Mouse (Mus musculus) kidney, adult 9 months (tissue): ENCODE results near the gene G6pc3.
"Not testable (repeated sequence)": the region's sequence is repeated elsewhere in the genome, so short reads cannot be mapped to it uniquely, and the experiment has no call there.

ENCODE experiments used
- DNase-seq: peaks from one replicate; pipeline ENCODE4 v3.0.0; 2022

Gene G6pc3

GRCm38 (mm10) chr11:102189461-102190436 is at the start of gene G6pc3:
Gene G6pc3, plus strand, starts transcription at chr11:102189620.
- peak; percentile 97 for DNase-seq

GRCm38 (mm10) chr11:102140508-102140907 is 48.9 kb upstream of the G6pc3 start:
- DNase-seq = peak; percentile 77

GRCm38 (mm10) chr11:102142355-102142754 is 47.1 kb upstream of the G6pc3 start:
- DNase-seq = peak; percentile 57

DNA sequence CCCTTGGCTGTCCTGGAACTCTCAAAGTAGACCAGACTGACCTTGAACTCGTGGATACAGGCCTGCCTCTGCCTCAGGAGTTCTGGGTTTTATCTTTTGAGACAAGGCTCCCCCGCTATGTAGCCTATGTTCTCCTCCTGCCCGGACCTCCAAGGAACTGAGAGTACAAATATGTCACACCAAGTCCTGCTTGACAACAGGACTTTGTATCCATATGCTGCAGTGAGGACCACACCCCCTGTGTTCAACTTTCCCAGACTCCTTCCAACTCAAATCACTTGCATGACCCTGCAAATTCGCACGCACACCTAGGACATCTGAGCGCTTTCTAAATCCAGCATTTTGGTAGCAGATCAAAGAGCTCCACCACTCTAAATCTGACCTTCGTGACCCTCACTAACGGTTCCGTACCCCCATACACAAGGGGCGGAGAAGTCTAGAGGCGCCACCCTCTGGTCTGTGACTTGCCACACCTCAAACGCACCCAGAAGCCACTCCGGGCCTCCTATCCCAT is 44.4 kb upstream of the G6pc3 start:
- no peak for DNase-seq

DNA sequence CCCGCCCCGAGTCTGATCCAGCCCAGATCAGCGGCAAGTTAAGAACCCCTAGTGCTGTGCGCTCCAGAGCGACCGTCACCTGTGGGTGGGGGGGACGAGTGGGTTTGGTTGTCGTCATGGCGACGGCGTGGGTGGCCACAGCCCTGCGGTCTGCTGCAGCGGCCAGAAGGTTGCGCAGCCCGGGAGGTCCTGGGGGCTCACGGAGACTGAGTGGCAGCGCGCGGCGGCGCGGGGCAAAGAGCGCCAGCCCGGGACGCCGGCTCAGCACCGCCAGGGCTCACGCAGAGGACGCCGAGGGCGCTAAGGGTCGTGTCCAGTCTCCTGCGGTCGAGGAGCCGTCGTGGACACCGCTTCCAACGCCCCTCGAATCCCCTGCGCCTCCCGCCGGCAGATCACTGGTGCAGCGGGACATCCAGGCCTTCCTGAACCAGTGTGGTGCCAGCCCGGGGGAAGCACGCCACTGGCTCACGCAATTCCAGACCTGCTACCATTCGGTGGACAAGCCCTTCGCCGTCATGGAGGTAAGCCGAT is 43.9 kb upstream of the G6pc3 start, which contains the start of gene Nags:
TSS of gene Nags (plus strand) at position 43 of the 531 bp plus-strand sequence.
- no peak for DNase-seq

GRCm38 (mm10) chr11:102146005-102146404 is 43.4 kb upstream of the G6pc3 start:
- DNase-seq = peak; percentile 40

GRCm38 (mm10) chr11:102146531-102146930 is 42.9 kb upstream of the G6pc3 start:
- DNase-seq = no peak

DNA sequence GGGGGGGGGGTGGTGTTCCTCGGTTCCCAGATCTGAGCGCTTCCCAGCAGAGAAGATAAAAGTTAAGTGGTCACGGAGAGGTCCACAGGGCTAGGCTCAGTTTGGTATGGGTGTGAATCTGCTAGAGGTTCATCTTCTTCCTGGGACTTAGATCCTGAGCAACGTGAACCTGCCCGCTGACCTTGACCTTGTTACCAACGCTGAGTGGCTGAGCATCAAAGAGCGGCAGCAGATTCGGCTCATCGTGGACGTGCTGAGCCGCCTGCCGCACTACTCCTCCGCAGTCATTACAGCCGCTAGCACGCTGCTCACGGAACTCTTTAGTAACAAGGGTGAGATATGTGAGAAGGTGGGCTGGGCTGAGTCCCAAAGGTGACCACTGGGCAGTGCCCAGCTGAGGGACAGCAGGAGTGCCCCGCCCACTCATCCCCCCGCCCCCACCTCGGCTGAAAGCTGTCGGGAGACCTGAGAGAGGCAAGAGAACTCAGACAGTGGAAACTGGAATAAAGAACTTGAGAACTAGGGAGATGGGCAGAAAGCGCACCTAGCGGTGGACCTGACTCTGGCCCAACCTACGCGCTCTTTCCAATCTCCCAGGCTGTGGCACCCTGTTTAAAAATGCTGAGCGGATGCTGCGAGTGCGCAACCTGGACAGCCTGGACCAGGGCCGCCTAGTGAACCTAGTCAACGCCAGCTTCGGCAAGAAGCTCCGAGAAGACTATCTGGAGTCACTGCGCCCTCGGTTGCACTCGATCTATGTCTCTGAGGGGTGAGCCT is 42.0 kb upstream of the G6pc3 start:
- no peak for DNase-seq

DNA sequence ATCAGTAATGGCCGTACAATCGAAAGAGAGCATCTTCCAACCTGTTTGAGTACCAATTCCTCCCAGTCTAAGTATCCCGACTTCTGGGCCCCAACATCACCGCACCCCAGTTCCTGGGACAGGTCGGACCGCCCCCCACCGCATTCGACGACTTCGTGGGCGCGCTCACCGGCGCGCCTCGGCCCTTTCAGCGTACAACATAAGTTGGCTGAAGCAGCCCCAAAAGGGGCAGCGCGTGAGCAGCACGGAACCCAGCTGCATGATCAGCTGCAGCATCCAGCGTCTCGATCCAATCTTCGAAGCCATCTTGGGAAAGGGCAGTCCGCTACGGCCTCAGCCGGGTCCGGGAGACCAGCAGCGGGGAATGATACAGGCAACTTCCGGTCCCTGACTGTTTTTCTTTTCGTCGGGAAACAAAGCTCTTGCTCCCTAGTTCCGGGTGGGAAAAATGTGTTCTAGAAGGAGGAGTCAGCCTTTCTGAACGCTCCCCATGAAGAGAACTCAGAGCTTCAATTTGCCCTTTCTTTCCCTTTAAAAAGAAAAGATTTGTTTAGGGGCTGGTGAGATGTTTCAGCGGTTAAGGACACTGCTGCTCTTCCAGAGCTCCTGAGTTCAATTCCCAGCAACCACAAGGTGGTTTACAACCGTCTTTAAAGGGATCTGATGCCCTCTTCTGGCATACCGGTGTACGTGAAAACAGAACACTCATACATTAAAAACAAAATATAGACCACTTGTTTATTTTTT is 33.2 kb upstream of the G6pc3 start, which contains the start of gene Tmem101:
TSS of gene Tmem101 (minus strand) at position 366 of the 747 bp plus-strand sequence.
- DNase-seq = peak; percentile 94

- DNase-seq = no peak
Measured at GRCm38 (mm10) chr11:102156786-102157089, 32.7 kb upstream of the G6pc3 start.

DNA sequence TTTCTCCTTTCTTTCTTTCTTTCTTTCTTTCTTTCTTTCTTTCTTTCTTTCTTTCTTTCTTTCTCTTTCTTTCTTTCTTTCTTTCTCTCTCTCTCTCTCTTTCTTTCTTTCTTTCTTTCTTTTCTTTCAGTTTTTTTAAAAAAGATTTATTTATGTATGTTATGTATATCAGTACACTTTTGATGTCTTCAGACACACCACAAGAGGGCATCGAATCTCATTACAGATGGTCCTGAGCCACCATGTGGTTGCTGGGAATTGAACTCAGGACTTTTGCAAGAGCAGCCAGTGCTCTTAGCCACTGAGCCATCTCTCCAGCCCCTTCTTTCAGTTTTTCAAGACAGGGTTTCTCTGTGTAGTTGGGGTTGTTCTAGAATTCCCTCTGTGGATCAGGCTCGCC is 31.4 kb upstream of the G6pc3 start:
- not testable (repeated sequence) for DNase-seq

- DNase-seq = no peak
Measured at GRCm38 (mm10) chr11:102159781-102160180, 29.6 kb upstream of the G6pc3 start.

DNA sequence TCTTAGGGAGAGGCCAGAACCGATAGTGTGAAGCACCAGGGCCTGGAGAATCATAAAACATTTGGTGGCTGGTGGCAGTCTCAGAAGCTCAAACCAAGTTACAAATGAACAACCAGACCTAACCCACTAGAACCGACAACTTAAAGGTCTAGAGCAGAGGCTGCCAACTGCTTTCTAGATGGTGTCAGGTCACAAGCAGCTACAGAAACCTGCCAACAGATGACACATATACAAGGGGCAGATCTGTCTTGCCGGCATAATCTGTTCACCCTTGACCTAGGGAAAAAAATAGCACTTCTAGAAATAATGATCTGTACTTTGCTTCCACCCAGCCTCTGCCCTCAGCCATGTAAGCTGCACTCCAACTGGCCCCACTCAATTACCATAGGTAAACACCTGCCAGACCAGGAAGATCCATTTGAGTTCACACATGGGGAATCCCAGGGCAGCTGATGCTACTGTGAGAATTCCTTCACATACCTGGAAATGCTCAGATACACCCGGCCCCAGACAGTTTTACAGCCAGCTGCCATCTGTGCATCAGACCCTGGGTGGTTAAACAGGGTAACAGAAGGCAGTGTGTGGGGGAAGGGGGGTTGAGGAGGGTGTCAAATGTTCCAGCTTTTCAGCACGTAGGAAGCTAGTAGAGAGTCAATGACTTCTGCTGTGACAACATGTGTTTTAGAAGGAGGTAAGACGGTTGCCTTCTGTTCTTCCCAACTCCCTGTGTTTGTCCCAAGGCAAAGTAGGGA is 23.3 kb upstream of the G6pc3 start:
- DNase-seq = no peak

GRCm38 (mm10) chr11:102167539-102167938 is 21.9 kb upstream of the G6pc3 start:
- DNase-seq = no peak

- no peak for DNase-seq
Measured at GRCm38 (mm10) chr11:102168689-102169088, 20.7 kb upstream of the G6pc3 start.

DNA sequence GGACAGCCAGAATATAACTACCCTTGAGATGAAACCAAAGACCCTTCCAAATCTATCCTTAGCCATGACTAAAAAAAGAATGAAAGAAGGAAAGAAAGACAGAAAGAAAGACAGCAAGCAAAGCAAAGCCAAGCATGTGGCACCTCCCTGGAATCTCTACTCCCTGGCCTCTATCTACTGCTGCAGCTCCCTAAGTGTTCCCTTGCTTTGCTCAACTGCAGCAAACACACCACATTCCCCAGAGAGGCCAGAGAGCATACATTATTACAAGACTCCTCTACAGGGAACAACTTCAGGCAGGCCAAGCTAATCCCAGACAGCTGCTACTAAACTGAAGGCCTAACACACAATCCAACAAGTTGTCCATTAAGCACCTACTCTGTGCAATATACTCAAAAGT is 9.6 kb upstream of the G6pc3 start:
- no peak for DNase-seq

DNA sequence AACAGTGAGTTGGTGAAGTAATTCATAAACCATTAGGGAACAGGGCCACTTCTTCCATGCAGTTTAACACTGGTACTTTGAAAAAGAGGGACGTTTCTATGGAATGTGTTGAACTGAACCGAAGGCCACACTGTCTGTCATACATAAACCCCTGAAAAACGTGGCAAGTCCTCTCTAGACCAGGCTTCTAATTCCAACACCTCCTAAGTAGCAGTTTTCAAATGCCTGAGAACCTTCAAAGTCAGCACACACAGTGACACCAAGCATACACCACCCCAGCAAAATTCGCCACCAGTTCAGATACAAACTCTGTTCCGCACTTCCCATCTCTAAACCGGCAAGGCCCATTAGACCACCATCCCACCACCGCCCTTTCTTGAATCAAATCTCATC is 5.2 kb upstream of the G6pc3 start:
- no peak for DNase-seq

DNA sequence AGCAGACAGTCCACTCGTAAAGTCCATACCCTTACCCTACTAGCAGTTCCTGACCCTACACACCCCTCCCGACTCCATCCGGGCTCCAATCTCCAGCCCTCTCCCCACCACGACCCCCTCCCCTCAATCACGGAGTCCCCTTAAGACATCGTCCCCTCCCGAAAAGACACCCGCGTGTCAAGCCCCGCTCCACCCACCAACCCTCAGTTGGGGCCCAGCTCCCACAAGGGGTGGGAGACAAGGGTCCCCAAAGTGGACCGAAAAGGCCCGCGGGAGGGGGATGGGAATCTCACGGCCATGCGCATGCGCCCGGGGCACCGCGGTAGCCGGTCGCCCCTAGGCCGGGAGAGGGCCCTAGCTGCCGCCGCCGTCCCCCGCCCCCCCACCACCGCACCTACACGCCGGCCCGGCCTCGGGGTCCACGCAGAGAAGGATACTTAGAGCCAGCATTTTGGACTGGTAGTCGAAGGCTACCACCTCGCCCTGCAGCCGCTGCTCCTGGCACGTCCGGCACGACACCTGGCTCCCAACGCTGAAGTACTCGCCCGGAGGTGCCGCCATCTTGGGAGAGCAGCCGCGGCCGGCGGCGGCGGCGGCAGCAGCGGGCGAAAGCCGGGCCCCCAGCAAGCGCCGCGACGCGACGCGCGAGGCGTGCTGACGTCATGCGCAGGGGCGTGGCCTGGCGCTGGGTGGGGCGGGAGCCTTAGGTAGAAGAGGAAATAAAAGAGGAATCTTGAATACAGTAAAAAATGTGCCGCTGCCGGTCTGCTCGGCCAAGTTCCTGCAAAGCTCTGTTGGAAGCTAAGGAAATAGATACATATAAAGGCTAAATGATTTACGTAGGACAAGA is 4.5 kb upstream of the G6pc3 start, which contains the start of gene Lsm12:
TSS of gene Lsm12 (minus strand) at position 651 of the 850 bp plus-strand sequence.
- DNase-seq = peak; percentile 95

DNA sequence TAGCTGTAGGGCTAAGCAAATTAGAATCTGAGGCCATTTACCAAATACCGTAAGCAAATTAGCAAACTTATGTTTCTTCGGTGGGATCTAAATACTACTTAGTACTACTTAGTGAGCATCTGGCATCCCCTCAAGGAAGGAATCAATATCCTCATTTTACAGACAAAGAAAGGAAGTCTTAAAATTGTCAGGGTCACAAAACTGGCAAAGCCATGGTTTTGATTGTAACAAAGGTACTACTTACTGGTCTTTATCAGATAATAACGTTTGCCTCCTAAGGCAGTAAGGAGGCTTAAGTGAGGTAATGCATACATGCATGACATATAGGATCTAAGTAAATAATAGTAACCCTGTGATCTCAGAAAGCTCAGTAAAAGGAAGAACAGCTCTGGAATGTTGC is 3.7 kb upstream of the G6pc3 start:
- no peak for DNase-seq

DNA sequence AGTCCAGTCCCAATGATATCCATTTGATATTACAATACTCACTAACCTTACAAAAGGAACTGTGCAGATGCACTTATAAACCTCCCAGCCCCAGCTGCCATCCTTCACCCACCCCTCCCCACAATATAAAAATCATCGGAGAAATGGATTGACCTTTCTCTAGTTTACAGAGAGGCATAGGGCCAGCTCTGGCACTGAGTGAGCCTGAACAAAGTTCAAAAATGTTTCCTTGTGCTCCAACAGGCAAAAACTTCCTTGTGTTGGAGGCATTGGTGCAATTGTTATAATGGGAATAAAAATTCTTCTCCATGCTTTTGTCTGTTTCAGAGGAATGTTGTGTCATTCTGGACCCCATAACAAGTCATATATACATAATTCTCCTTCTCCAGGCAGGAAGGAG is 3.2 kb upstream of the G6pc3 start:
- peak; percentile 66 for DNase-seq

DNA sequence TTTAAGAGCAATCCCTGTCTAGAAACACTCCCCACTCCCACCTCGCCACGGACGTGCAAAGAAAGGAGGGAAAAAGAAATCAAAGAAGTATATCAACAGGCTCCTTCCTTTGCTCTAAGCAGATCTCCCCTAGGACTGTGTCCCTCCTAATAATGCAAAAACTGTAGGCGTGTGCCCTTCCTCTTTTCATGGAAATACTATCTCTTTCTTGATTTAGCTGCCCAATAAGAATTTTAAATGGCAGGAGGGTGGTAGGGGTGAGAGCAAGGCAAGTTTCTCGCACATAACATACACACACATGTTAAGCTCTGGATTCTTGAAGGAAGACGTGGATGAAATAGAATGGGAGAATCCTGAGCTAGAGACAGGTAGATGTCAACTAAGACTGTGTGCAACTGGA is 440 bp upstream of the G6pc3 start:
- DNase-seq = no peak
